In the genomic region with DNA sequence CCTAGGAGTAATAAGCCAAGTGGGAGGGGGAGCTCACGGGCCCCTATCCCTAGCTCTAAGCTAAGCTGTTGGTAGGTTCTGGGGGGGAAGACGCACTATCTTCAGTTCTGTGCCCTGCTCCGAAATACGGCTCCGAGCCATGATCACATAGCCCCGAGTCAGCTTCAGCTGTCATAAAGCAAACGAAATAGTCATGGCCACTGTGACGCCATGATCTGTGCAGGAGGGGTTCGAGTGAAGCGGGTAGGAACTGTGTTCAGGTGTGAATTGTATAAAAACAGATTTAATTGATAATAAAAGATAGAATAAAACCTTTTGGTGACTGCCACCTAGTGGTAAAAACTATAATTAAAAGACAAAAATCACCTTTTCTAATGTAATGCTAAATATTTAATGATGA, we compare ENCODE assay signal across 8 mouse cellular contexts. TPM values are rescaled to one million over a fixed set of nuclear protein-coding genes. Genes with fewer than 3 reads are reported as not detected.
DNase-seq lines count a peak whose midpoint lies in the region; TF ChIP-seq lines count a peak whose summit lies in the region.

No protein-coding gene starts in this region.

- in situ Hi-C loops in ES-E14 (cut with MboI; ENCODE audit: low sequenced_read_pairs in 2 of 2, unreplicated experiment in 2 of 2) = no loop called here

- no peak overlapping the region for H3K27ac ChIP-seq in liver, adult 2 months (replicated peaks; ENCODE audit: insufficient read depth, low read depth, low read length)
- H3K27ac ChIP-seq in ES-E14 (ENCODE audit: insufficient read depth, low read depth, low read length, poor library complexity, severe bottlenecking) = peak overlapping the region; percentile 10; the same call in 1 of the 2 replicates

- no peak for TF ChIP-seq POLR2A in liver, adult 2 months (IDR thresholded peaks at IDR 0.05; ENCODE audit: extremely low read depth, insufficient read depth, low read length)

- H3K79me2 ChIP-seq in liver, adult 2 months (ENCODE audit: control insufficient read depth, insufficient read depth, low read length) = no peaks in the 10 kb centered on the region

- H3K36me3 ChIP-seq in liver, adult 2 months (ENCODE audit: control insufficient read depth, insufficient read depth, low read length) = no peaks in the 10 kb centered on the region
- no peaks in the 10 kb centered on the region for H3K36me3 ChIP-seq in ES-E14 (ENCODE audit: control insufficient read depth, insufficient read depth, low read length, poor library complexity, severe bottlenecking)

- peak; percentile 19; the same call in 1 of the 2 replicates for TF ChIP-seq CTCF in liver, adult 2 months (IDR thresholded peaks at IDR 0.05; ENCODE audit: low read depth, low read length)

- DNase-seq in liver, adult 2 months (ENCODE audit: extremely low read depth, low read depth, low spot score) = no peak
- DNase-seq in liver (no peak), ES-E14 (ENCODE audit: low read depth, low spot score) (no peak)
- DNase-seq in cerebellum, adult 8-10 months = peak; percentile 46
- DNase-seq in layer of hippocampus, postnatal 25 days (ENCODE audit: extremely low spot score in 1 of 2, low spot score in 1 of 2) = peak; percentile 7 to 14
- DNase-seq in adrenal gland, adult 8-10 months = no peak
- DNase-seq in urinary bladder, postnatal 25 days (ENCODE audit: low spot score) = no peak
- DNase-seq in heart, postnatal 14 days = no peak

- H3K4me3 ChIP-seq in liver, adult 2 months (ENCODE audit: insufficient read depth, low read depth, low read length) = no peak overlapping the region
- peak overlapping the region in 1 of 2 experiments; percentile 48; a peak in 2 of 4 replicates for H3K4me3 ChIP-seq in ES-E14 (ENCODE audit: insufficient read depth in 1 of 2, low read depth in 1 of 2, low read length in 2 of 2, poor library complexity in 1 of 2, severe bottlenecking in 1 of 2)

- H3K9me3 ChIP-seq in ES-E14 (ENCODE audit: control insufficient read depth, insufficient read depth, low read depth, low read length) = no peaks in the 10 kb centered on the region

- WGBS in liver, adult 2 months = 67% methylated on average over 10 of the region's 10 CpGs

- no peaks in the 10 kb centered on the region for H3K27me3 ChIP-seq in liver, adult 2 months (ENCODE audit: control insufficient read depth, insufficient read depth, low read length)

- no peak overlapping the region for H3K9ac ChIP-seq in liver, adult 2 months (ENCODE audit: low read depth, low read length)
- H3K9ac ChIP-seq in ES-E14 (ENCODE audit: insufficient read depth, low read depth, low read length, poor library complexity, severe bottlenecking) = no peak overlapping the region

- intact Hi-C loops in heart, postnatal 14 days (cut with DNase I) = no loop called here

- no peaks in the 10 kb centered on the region for H3K4me1 ChIP-seq in liver, adult 2 months (ENCODE audit: control insufficient read depth, insufficient read depth, low read length)
- H3K4me1 ChIP-seq in ES-E14 (ENCODE audit: control insufficient read depth in 2 of 2, insufficient read depth in 2 of 2, low read length in 2 of 2, poor library complexity in 1 of 2) = no peaks in the 10 kb centered on the region

TF ChIP-seq in ES-E14, 5 proteins besides CTCF, POLR2A, EP300 and RAD21:
- TF ChIP-seq ZNF384 (IDR thresholded peaks at IDR 0.05; ENCODE audit: low read depth, low read length) (no peak), CHD2 (IDR thresholded peaks at IDR 0.05; ENCODE audit: low read depth, low read length) (no peak), MAFK (IDR thresholded peaks at IDR 0.05; ENCODE audit: insufficient read depth, low read depth, low read length) (no peak), HCFC1 (IDR thresholded peaks at IDR 0.05; ENCODE audit: borderline replicate concordance, insufficient read depth, low read length) (no peak), ZC3H11A (IDR thresholded peaks at IDR 0.05; ENCODE audit: borderline replicate concordance, low read depth, low read length) (no peak)

RNA-seq across cellular contexts. Expression of gene Stard3nl, which starts 42.4 kb away (rescaled TPM):
- total RNA-seq in liver, adult 2 months (2014; rRNA removed) = 15.0 and 17.5 TPM in 2 replicates
- 6.9 and 8.5 TPM in 2 replicates for polyA plus RNA-seq in liver, adult 2 months (2012; rRNA removed)
- 64.5 and 76.4 TPM in 2 replicates for total RNA-seq in ES-E14 (2012; rRNA removed)
- 10 to 100 TPM; 62.0 to 64.7 TPM for total RNA-seq in layer of hippocampus, postnatal 25 days (2021)
- 10 to 100 TPM; 37.0 to 46.0 (median 38.9) TPM for total RNA-seq in adrenal gland, adult 8-10 months (2022)
- 10 to 100 TPM; 15.4 to 17.8 TPM for total RNA-seq in heart, postnatal 14 days (2021)

Comparison
In these comparisons a context has a peak if more than half of its experiments do, and no peak if none do; other contexts are left out.
1. DNase-seq: peak in cerebellum, adult 8-10 months (single experiment) and layer of hippocampus, postnatal 25 days (2 of 2); none in liver, adult 2 months (single experiment), liver (single experiment), ES-E14 (single experiment), adrenal gland, adult 8-10 months (single experiment), urinary bladder, postnatal 25 days (single experiment) and heart, postnatal 14 days (0 of 2).